Mouse (Mus musculus) layer of hippocampus, postnatal 10 days (tissue): ENCODE data around the gene Gm20388. TPM values are rescaled to one million over a fixed set of nuclear protein-coding genes. Genes with fewer than 3 reads are reported as not detected.

Experiments used
- DNase-seq, 2 experiments: peaks; one replicate each; pipeline ENCODE4 v3.0.0; 2021; ENCODE audit warnings: low spot score in 2 of 2
- total RNA-seq, 2 experiments: library from RNA; stranded (reverse); gene quantifications; 2 replicates each; pipeline ENCODE4 v1.2.3; 2021

Gene Gm20388
- total RNA-seq, 2 experiments from 2014 or later: not detected

DNA sequence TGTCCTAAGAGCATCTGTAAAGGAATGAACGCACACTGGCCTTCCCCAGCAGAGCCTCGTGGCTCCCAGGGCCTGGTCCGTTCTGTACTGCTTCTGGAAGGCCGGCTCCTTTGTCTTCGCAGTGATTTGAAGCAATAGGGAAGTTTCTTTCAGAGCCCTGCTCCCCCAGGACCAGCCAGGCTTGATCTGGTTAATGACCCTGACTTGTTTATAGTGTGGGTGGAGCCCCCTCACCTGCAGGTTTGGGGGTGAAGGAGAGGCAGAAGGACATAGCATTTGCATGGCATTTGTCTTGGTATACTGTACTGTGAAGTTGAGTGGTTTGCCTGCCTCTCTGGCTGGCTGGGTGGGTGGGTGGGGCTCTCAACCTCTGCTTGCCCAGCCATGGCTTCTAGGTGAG lies 833.8 kb downstream of the Gm20388 start:
- no peak for DNase-seq

DNA sequence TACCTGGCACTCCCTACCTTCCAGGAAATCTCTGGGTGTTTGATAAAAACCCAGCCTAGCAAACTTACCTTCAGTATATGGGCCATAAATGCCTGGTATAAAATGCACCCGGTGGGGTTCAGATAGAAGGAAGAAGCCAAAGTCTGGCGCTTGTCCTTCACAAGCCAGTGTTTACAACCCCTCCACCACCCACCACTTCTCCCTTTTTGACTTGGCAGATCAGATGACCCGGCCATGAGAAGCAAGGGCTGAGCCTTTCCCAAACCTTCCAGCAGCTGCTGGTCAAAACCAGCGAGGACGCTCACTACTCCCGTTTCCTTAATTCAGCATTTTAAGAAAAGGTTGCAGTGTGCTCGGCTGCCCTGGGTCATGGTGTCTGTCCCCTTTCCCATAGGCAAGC lies 834.6 kb downstream of the Gm20388 start:
- no peak for DNase-seq

- DNase-seq: no peak
Observed at GRCm38 (mm10) chr8:120746007-120746701, 835.5 kb downstream of the Gm20388 start.

GRCm38 (mm10) chr8:120747286-120747685 lies 836.6 kb downstream of the Gm20388 start:
- no peak for DNase-seq

GRCm38 (mm10) chr8:120750616-120751015 lies 840.0 kb downstream of the Gm20388 start:
- DNase-seq: no peak

GRCm38 (mm10) chr8:120751226-120752081 lies 840.8 kb downstream of the Gm20388 start:
- DNase-seq: no peak

DNA sequence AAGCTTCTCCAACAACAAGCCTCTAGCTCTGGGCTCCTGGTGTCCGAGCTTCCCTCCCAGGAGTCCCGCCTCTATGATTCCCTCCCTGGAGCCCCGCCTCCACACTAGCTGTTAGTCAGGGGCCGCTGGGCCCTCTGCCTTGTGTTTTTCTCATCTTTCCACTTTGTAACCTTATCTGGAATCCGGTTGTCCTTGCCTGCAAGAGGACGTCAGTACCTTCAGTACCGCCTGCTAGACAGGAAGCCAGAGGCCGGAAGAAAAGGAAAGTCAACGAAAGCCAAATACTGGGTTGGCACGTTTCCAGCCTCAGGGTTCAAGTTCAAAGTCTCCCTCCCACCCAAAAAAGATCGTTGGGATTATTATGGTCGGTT lies 841.4 kb downstream of the Gm20388 start:
- no peak for DNase-seq

DNA sequence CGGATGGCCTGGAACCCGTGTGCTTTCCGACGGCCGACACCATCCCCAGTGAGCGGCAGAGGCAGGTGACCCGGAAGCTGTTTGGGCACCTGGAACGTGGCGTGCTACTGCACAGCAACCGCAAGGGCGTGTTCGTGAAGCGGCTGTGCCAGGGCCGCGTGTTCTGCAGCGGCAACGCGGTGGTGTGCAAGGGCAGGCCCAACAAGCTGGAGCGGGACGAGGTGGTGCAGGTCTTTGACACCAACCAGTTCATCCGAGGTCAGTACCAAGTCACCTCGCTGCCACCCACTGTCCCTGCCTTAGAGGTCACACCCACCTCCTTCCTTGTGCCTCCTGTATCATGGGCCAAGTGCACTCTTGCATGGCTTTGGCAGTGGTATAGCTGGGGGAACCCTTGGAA lies 842.8 kb downstream of the Gm20388 start:
- DNase-seq: no peak

- no peak for DNase-seq
Observed at GRCm38 (mm10) chr8:120755306-120756297, 845.0 kb downstream of the Gm20388 start.

GRCm38 (mm10) chr8:120758005-120758404 lies 847.4 kb downstream of the Gm20388 start:
- DNase-seq: no peak

GRCm38 (mm10) chr8:120759847-120760246 lies 849.2 kb downstream of the Gm20388 start:
- no peak for DNase-seq

DNA sequence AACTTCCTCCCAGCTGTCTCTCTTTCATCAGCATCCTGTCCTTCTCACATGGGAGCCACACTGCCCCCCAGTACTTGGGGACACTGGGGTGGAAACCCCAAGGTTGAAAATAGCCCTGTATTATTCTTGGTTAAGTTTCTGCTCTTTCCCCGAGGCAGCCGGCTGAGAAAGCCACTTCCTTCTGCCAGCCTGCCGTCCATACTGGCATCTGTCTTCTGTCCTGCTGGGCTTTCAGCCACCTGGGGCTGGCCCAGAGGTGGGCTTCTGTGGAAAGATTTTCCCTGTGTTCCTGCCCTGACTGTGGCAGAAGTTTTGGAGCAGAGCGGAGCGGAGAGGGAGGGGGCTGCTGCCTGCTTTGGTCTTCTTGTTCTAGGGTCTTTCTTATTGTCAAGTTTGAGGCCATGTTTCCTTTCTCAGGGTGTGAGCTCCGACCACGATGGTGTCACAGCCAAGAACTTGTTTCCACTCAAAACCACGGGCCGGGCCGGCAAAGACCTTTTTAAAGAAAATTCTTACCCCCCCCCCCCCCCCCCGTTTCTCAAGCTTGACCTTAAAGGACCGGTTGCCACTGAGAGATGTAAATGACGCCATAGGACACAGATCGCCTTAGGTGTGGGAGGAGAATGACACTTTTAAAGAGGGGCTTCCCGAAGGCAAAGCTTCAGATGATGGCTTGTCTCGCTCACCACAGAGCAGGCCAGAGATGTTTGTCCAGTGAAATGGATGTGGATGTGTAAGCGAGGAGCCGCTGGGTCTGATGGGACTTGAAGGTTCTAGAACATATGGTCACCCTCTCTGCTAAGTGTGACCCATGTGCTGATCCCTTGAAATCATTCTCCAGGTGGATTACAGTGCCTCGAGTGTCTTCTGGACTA lies 849.9 kb downstream of the Gm20388 start:
- DNase-seq: no peak

DNA sequence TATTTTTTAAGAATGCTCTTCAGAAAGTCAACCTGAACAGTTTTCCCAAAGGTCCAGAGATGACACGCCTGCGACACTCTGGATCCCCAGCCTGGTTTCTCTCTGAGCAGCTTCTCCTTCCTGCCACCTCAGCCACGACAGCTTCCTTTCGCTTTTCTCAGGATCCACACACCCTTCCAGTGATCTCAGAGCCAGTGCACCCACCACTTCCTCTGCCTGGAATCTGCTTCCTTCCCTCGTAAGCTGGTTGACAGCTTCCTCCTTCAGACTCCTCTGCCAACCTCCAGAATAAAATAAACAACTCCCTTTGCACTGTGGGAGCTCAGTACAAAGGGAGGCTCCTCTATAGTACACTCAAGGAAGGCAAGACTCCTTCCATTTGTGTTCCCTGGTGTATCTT lies 852.6 kb downstream of the Gm20388 start:
- DNase-seq: no peak

DNA sequence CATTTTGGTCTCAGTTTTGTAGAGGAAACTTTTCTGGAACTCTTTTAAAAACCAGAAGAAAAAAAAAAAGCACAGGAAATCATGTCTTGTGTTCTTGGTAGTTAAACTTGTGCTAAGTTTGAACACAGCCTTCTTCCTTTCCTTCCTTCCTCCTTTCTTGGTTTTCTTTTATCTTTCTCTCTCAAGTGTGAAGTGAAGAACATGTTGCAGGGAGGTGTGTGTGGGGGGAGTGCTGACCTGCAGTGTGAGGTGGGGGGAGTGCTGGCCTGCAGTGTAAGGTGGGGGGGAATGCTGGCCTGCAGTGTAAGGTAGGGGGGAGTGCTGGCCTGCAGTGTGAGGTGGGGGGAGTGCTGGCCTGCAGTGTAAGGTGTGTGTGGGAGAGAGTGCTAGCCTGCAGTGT lies 854.0 kb downstream of the Gm20388 start:
- no peak for DNase-seq

GRCm38 (mm10) chr8:120766622-120767021 lies 856.0 kb downstream of the Gm20388 start:
- no peak for DNase-seq

GRCm38 (mm10) chr8:120768454-120769218 lies 858.0 kb downstream of the Gm20388 start:
- no peak for DNase-seq

GRCm38 (mm10) chr8:120777184-120777583 lies 866.5 kb downstream of the Gm20388 start:
- DNase-seq: no peak

- no peak for DNase-seq
Observed at GRCm38 (mm10) chr8:120777732-120778131, 867.1 kb downstream of the Gm20388 start.

DNA sequence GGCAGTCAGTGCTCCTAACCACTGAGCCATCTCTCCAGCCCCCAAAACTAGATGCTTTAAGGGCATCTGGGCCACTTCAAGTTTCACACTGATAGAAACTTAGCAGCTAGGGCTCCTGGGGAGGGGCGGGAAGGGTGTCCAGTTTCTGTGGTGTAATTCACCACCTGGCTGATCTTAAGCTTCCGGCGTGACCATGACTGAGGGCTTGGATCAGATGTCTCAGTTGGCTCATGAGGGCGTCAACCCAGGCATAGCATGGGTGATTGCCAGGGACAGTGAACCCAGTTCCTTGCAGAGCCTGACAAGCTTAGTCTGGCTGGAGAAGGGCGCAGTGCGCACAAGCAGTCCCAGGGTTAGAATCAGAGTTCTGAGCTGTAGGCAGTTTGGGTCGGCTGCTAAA lies 868.5 kb downstream of the Gm20388 start:
- no peak for DNase-seq

DNA sequence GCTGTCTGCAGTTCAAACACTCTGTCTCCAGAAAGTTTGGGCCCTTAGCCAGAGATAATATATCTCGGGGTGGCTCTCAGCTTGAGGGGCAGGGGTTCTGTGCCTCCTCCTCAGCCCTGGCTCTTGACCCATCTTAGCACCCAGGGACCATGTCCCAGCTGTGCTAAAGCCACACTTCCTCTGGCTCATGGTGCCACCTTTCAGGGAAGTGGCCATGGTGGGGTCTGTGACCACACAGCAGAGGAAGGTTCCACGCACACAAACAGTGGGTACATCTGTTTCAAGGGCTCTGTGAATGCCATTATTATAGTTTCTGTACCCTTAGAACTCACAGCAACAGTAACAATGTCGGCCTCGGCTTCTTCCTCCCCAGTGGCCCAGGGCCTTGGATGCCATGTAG lies 873.1 kb downstream of the Gm20388 start:
- DNase-seq: no peak
